Mouse (Mus musculus) retina, adult 2 months (tissue): ENCODE results near the gene Fcgr2b.
"Not testable (repeated sequence)": the region's sequence is repeated elsewhere in the genome, so short reads cannot be mapped to it uniquely, and the experiment has no call there.

Experiments
- DNase-seq: peaks from one replicate; pipeline ENCODE4 v3.0.0-alpha.2; 2012; ENCODE audit warnings: low read depth, low spot score

The Fcgr2b gene

DNA sequence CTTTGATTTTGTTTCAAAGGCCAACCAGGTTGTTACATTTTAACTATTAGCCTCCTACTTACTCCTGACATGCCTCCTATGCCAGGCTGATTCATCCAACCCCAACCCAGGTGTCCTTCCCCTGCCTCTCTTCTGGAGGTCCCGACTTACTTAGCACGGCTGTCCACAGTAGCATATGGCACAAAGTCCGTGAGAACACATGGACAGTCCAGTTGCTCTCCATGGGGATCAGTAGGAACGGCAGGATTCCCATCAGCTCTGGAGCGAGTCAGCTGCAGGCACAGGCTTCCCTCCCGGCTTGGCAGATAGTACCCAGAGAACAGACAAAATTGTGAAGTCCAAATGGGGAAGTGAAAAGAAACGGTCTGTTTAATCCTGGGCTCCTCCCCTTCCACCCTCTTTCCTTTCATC is 591 bp downstream of the Fcgr2b start:
- DNase-seq: no peak

GRCm38 (mm10) chr1:170975350-170975749 is 997 bp downstream of the Fcgr2b start:
- DNase-seq: not testable (repeated sequence)

- no peak for DNase-seq
Measured at GRCm38 (mm10) chr1:170974736-170975135, 1.6 kb downstream of the Fcgr2b start.

GRCm38 (mm10) chr1:170974171-170974570 is 2.2 kb downstream of the Fcgr2b start:
- DNase-seq: no peak

DNA sequence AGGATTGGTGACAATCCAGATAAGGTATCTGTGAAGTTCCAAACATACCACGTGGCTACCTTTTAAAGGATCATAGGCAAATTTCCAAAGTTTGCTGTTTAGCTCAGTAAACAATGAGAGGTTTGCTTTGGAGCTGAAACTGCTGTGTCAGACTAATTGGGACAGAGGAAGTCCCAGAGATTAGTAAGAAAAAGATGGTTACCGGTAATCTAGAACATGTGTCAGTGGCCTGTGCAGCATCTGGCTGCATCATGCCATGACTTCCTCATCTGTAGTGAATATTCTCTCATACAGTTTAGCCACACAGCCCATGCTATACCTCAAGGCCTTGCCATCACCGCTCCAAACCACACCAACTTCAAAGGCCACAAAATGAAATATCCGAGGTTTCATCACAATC is 3.4 kb downstream of the Fcgr2b start:
- DNase-seq: no peak

- no peak for DNase-seq
Measured at GRCm38 (mm10) chr1:170972494-170972893, 3.9 kb downstream of the Fcgr2b start.

- DNase-seq: no peak
Measured at GRCm38 (mm10) chr1:170968576-170968975, 7.8 kb downstream of the Fcgr2b start.

DNA sequence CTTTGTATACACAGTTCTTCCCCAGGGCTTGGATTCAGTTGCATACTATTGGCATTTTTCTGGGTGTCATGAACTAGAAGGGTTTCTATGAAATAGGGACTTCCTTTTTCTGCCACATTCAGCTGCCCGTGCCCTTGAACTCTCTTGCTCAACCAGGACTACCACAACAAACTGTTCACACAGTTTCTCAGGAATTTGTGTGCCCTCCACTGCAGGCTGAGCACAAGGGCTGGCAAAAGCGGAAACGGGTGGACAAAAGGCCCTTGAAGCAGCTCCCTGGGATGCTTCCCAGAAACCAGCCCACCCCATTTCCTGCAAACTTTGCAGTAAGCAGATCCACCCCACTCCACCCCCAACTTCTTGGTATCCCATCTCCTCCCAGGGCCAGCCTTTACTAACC is 8.8 kb downstream of the Fcgr2b start:
- no peak for DNase-seq

- DNase-seq: no peak
Measured at GRCm38 (mm10) chr1:170963087-170963486, 13.3 kb downstream of the Fcgr2b start.

DNA sequence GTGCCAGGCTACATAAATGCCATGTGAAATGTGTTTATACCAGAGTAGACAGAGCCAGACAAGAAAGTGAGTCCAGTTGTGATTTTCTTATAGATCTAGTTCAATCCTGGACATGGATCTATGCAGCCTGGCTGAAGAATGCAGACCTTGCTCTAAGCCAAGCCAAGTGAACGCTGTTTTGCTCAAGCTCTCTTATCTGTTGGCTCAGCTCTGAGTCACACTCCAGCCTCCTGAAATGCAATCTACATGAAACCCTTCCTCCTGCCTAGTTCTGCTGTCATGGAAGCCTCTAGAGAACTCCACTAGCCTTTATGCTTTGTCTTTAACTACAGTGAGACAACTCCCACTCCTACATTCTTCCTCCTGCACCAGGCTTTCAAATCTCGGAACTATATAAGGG is 14.0 kb downstream of the Fcgr2b start:
- no peak for DNase-seq

DNA sequence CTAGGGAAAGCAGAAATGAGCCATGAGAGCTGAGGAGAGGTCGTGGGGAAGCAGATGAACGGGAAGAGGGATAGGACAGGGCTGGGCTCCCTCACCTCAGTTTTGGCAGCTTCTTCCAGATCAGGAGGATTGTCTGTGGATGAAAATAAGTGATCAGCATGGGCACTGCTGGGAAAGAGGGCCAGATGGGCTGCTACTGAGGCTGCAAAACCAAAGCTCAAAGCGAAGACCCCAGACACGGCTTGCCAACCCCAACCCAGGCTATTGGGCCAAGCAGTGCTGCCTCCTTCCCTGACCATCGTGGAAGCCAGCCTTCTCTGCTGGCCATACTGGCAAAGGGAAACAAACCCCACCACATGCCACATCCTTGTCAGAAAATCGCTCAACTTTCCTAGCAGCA is 15.2 kb downstream of the Fcgr2b start:
- no peak for DNase-seq

GRCm38 (mm10) chr1:170959791-170960190 is 16.6 kb downstream of the Fcgr2b start:
- no peak for DNase-seq

- no peak for DNase-seq
Measured at GRCm38 (mm10) chr1:170958225-170958624, 18.1 kb downstream of the Fcgr2b start.

DNA sequence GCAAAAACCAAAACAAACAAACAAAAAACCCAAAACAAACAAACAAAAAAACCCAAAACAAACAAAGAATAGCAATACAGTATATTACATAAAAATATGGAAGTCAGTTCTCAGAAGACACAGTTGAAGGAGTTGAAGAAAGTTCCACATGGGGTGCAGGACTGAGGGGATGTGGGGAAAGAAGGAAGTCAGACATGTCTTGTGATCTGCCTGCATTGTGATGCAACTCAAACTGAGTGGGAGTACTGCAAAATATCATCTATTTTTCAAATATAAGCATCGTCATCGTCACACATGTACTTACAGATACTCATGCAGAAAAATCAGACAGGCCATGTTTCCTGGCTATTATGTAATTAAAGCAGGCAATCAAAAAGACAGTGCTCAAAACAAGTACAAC is 23.2 kb downstream of the Fcgr2b start:
- DNase-seq: no peak

DNA sequence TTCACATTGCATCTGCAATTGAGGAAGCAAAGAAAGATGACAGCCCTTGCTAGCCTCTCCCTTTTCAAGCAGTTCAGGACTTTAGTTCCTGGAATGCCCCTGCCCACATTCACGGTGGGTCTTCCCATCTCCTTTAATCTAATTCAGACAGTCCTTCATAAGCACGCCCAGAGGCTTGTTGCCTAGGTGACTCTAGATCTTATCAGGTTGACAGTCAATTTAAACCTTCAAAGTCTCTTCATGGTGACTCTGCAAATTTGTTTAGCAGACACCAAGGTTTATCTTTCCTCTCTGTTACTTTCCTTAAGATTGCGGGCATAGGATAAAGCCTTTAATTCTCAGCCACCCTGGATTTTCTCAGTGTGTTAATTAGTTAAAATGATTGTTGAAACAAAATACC is 25.6 kb downstream of the Fcgr2b start:
- no peak for DNase-seq

- not testable (repeated sequence) for DNase-seq
Measured at GRCm38 (mm10) chr1:170944908-170945307, 31.4 kb downstream of the Fcgr2b start.

- not testable (repeated sequence) for DNase-seq
Measured at GRCm38 (mm10) chr1:170944151-170944550, 32.2 kb downstream of the Fcgr2b start.

DNA sequence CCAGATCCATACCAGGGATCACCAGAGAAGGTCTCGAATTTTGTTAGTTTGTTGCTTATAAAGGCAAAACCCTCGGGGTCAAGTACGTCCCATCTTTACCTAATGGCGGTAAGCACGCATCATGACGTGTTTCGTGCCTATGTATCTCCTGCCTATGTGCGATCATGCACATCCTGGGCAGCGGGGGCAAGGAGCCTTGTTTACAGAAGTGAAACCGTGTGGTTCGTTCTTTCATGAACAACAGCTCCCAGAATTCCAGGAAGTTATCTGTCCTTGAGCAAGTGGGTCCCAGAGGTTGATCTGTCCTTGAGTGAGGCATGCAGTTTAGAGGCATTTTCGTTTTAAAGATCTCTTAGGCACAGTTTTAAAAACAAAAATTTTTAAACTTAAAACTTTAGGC is 37.1 kb downstream of the Fcgr2b start:
- DNase-seq: no peak

DNA sequence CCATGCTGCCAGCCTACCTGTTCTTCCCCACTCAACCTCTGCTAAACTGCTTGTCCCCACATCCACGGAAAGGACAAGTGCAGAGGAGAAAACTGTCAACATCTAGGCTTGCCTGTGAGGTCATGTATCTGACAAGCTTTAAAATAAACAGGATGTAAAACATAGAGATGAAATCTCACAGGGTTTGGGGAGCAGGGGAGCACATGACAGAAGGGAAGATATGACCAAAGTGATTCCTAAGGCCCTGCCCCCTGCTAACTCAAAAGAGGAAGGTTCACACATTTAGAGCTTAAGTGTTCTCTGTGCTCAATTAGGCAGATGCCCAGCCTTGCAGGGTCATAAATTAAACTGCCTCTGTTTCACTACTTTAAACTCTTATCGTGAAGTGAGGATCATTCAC is 42.0 kb downstream of the Fcgr2b start:
- DNase-seq: no peak

- no peak for DNase-seq
Measured at GRCm38 (mm10) chr1:170933940-170934339, 42.4 kb downstream of the Fcgr2b start.

GRCm38 (mm10) chr1:170933386-170933920 is 42.9 kb downstream of the Fcgr2b start:
- DNase-seq: no peak

DNA sequence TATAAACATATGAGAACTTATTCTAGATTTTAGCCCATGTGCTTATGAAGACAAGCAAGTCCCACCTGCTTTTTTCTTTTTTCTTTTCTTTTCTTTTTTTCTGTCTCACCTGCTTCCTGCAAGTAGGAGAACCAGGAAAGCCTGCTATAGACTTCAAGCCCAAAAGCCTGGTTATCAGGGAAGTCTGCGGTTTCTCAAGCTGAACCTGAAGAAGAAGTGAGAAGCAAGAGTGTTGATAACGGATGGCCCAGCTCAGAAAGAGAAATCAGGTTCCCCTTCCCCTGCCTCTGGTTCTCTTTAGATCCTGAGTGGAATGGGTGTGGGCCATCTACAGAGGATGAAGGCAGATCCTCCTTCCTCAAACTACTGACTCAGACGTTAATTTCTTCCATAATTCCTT is 44.3 kb downstream of the Fcgr2b start:
- no peak for DNase-seq

- no peak for DNase-seq
Measured at GRCm38 (mm10) chr1:170929245-170929644, 47.1 kb downstream of the Fcgr2b start.

- DNase-seq: no peak
Measured at GRCm38 (mm10) chr1:170928467-170928866, 47.9 kb downstream of the Fcgr2b start.
